Mouse (Mus musculus): ENCODE measurements around the gene Relb. TPM values are rescaled to one million over a fixed set of nuclear protein-coding genes. Genes with fewer than 3 reads are reported as not detected.
A peak's percentile ranks its signal among the peaks of the same experiment; 100 is the strongest.

Relb gene
- polyA plus RNA-seq, 1 experiment from 2014 or later, result 3.3 TPM

DNA sequence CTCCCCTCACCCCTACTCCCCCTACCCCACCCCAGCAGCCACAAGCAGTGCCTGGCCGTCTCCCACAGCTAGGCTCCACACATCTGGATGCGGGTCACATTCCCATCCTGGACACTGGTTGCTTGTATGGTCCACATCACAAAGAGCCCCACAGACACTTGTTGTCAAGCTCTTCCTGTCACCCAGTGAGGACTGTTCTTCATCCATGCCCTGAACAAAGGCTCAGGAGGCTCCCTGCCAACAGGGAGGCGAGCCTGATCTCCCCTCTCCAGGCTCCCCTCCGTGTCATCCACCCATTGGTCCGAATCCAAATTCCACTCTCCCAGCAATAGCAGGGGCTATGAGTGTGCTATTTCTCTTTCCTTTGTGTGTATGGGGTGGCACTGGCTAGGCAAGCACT, 28.7 kb downstream of the Relb start:
- Histone ChIP-seq H3K4me3 (no peak overlapping the region), H3K27me3 (ENCODE audit: insufficient read depth, poor library complexity, severe bottlenecking) (no peaks in the 10 kb centered on the region), H3K4me1 (peaks cover 26% of the 10 kb centered on the region), H3K9me3 (no peaks in the 10 kb centered on the region), H3K36me3 (peaks cover 73% of the 10 kb centered on the region), H3K27ac (no peak overlapping the region)
- WGBS, result 77% methylated on average over 5 of the region's 5 CpGs
- no peak for DNase-seq (ENCODE audit: low spot score)

DNA sequence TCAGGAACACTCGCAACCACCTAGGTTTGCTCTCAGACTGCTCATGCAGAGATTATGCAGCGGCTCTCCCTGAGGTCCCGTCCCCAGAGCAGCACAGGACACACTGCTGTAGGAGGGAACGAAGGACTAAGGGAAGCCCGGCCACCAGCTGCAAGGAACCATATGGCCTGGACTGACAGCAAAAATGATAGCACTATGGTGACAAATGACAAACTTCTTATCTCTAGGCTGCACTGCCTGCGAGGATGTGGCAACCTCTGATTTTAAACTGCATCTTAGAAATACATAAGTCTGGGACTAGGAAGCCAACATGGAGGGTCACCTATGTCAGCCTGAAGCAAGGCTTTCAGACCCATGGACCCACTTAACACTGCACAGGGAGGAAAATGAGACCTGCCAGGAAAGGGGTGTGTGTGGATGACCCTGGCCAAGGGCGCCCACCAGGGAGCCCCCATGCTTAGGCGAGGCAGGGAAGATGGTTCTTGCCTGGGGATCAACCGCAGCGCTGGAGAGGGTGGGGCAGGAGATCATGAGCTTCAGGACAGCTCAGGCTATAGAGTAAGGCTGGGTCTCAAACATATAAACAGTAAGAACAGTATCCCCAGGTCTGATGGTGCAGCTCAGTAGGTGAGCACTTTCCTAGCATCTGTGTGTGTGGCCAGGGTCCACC, 36.0 kb downstream of the Relb start:
- no peaks in the 10 kb centered on the region for H3K27me3 ChIP-seq (ENCODE audit: insufficient read depth, poor library complexity, severe bottlenecking)
- H3K9me3 ChIP-seq, result no peaks in the 10 kb centered on the region
- DNase-seq (ENCODE audit: low spot score), result no peak
- peaks cover 97% of the 10 kb centered on the region for H3K36me3 ChIP-seq
- H3K27ac ChIP-seq, result no peak overlapping the region
- peaks cover 8% of the 10 kb centered on the region; the same call in 1 of the 2 replicates for H3K4me1 ChIP-seq
- WGBS, result 80% methylated on average over 10 of the region's 10 CpGs
- H3K4me3 ChIP-seq, result no peak overlapping the region

DNA sequence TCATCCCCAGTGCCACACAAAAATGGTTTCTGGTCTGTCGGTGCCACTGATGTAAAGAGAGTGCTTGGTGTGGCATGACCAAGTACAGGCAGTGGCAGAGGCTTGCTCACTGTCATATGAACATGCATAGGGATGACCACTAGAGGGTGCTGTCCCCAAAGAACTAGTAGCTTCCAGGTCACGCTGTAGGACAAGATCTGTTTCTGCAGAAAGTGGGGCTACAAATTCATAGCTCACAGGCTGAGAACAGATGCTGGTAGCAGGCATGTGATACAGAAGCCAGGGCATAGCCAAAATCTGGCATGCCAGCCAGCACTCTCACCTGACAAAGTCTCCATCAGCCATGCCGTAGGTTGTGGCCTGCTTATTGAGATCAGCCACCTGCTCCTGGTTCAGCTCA, 39.3 kb downstream of the Relb start:
- Histone ChIP-seq H3K9me3 (no peaks in the 10 kb centered on the region), H3K4me3 (no peak overlapping the region)
- WGBS, result 60% methylated on average over 3 of the region's 3 CpGs

DNA sequence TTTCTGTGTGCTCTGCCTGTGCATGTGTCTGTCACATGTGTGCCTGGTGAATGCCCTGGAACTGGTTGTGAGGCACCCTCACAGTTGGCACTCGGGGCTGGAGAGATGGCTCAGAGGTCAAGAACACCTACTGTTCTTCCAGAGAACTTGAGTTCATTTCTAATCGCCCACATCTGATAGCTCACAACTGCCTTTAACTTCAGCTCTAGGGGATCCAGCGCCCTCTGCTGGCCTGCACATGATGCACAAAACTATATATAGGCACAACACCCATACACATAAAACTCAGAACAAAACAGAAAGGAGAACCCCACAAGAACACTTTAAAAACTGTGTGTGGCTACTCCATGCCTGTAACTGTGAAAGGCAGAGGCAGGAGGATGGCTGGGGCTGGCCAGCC, 40.0 kb downstream of the Relb start:
- no peaks in the 10 kb centered on the region for H3K9me3 ChIP-seq
- no peak overlapping the region for H3K27ac ChIP-seq
- no peaks in the 10 kb centered on the region for H3K27me3 ChIP-seq (ENCODE audit: insufficient read depth, poor library complexity, severe bottlenecking)
- H3K4me1 ChIP-seq, result peaks cover 25% of the 10 kb centered on the region
- H3K36me3 ChIP-seq, result peaks cover 100% of the 10 kb centered on the region
- no peak overlapping the region for H3K4me3 ChIP-seq
- WGBS, result 54% methylated on average over 3 of the region's 3 CpGs
- DNase-seq (ENCODE audit: low spot score), result no peak

More for the DNA sequence above, 39.3 kb downstream of the Relb start:
- peak; percentile 83 for DNase-seq (ENCODE audit: low spot score)
- Histone ChIP-seq H3K36me3 (peaks cover 100% of the 10 kb centered on the region), H3K27ac (no peak overlapping the region), H3K27me3 (ENCODE audit: insufficient read depth, poor library complexity, severe bottlenecking) (no peaks in the 10 kb centered on the region), H3K4me1 (peaks cover 23% of the 10 kb centered on the region)

DNA sequence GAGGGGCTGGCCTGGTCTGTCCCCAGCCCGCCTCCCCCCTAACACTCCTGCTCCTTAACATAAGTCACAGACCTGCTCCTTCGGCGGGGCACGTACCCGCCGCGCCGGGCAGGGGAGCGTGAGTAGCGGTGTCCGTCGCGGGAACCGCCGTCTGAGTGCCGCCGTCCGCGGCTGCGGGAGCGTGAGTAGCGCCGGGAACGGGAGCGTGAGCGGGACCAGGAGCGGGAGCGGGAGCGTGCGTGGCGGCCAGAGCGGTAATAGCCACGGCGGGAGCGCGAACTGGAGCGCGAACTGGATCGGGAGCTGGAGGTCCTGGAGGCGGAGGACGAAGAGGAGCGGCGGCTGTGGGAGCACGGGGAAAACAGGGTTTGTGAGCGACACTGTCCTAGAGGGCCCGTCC, 43.0 kb downstream of the Relb start:
- 70% methylated on average over 46 of the region's 46 CpGs for WGBS
- H3K27ac ChIP-seq, result peak overlapping the region; percentile 42
- no peaks in the 10 kb centered on the region for H3K27me3 ChIP-seq (ENCODE audit: insufficient read depth, poor library complexity, severe bottlenecking)
- H3K9me3 ChIP-seq, result no peaks in the 10 kb centered on the region
- peaks cover 99% of the 10 kb centered on the region for H3K36me3 ChIP-seq
- peak overlapping the region; percentile 36 for H3K4me3 ChIP-seq
- no peak for DNase-seq (ENCODE audit: low spot score)
- peaks cover 25% of the 10 kb centered on the region for H3K4me1 ChIP-seq

DNA sequence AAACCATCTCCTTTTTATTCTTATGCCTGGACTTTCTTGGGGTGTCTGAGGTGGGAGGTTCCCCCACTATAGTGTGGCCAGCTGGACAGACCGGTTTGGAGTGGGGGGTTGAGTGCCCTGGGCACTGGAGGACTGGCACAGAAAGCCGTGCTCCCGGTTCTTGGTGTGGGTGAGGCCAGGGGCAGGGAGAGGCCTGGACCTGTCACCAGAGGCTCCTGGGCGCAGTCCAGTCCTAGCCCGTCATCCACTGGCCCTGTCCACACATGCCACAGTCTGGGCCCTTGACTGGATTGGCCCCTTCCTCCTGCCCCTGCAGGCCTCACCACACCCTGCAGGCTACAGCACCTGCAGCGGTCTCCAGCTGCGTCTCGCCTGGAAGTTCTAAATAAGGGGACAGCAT, 48.6 kb downstream of the Relb start:
- no peak overlapping the region for H3K27ac ChIP-seq
- peaks cover 26% of the 10 kb centered on the region for H3K4me1 ChIP-seq
- H3K36me3 ChIP-seq, result peaks cover 62% of the 10 kb centered on the region
- no peak overlapping the region for H3K4me3 ChIP-seq
- H3K27me3 ChIP-seq (ENCODE audit: insufficient read depth, poor library complexity, severe bottlenecking), result peaks cover 47% of the 10 kb centered on the region
- WGBS, result 82% methylated on average over 8 of the region's 8 CpGs
- DNase-seq (ENCODE audit: low spot score), result no peak
- no peaks in the 10 kb centered on the region for H3K9me3 ChIP-seq

DNA sequence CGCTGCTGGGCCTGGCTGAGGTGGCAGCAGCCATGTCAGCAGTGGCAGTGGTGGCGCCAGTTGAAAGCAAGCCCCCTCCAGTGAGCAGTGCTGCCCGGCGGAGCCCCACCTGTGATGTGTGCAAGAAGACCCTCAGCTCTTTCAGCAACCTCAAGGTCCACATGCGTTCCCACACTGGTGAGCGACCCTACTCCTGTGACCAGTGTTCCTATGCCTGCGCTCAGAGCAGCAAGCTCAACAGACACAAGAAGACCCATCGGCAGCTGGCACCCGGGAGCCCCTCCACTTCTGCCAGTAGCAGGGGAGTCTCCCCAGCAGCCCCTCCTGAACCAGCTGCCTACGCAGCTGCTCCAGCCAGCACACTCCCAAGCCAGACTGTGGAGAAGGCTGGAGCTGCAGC, 49.5 kb downstream of the Relb start:
- Histone ChIP-seq H3K27me3 (ENCODE audit: insufficient read depth, poor library complexity, severe bottlenecking) (peaks cover 56% of the 10 kb centered on the region), H3K4me3 (no peak overlapping the region), H3K9me3 (no peaks in the 10 kb centered on the region), H3K27ac (no peak overlapping the region), H3K4me1 (peaks cover 17% of the 10 kb centered on the region), H3K36me3 (peaks cover 53% of the 10 kb centered on the region)
- 79% methylated on average over 10 of the region's 10 CpGs for WGBS
- DNase-seq (ENCODE audit: low spot score), result no peak

DNA sequence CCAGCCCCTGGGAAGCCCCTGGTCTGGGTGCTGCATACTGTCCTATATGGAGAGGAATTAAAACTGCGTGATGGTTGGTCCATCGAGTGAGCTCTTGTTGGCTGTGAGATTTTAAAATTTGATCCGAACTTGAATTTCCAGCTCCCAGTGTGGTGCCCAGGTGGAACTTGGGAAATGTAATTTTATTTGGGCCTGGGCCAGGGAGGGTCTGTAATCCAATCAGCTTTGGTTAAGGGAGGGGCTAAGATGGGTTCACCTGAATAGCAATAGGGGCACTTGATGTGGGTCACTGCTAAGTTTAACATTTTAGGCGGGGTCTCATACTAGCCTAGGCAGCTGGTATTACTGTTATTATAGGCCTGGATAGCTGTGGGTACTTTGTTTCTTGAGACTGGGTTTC, 50.8 kb downstream of the Relb start:
- H3K4me3 ChIP-seq, result no peak overlapping the region
- peaks cover 61% of the 10 kb centered on the region for H3K27me3 ChIP-seq (ENCODE audit: insufficient read depth, poor library complexity, severe bottlenecking)
- no peak overlapping the region for H3K27ac ChIP-seq
- no peaks in the 10 kb centered on the region for H3K9me3 ChIP-seq
- WGBS, result 50% methylated on average over 4 of the region's 4 CpGs
- H3K4me1 ChIP-seq, result peaks cover 21% of the 10 kb centered on the region
- DNase-seq (ENCODE audit: low spot score), result no peak
- H3K36me3 ChIP-seq, result peaks cover 40% of the 10 kb centered on the region

DNA sequence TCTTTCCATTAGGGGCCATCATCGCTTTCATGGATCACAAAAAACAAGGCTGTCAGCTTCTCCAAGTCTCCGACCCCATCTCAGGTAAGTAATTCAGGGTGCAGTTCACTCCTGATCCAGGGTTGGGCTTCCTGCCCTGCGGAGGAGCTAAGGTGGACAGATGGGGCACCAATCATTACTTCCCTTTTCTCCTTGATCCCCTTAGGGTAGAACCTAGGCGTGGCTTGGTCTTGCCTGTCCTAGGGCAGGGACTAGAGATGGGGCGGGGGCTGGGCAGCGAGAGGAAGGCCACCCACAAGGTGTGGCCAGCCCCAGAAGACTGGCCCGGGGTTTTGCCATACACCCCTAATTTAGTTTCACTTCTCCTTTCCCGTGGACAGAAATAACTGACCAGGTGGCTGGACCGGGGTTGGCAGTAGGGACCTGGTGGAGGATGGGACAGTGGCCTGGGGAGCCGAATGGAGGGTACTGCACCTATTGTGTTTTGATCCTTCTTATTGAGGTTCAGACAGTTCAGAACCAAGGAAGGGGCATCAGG, 51.3 kb downstream of the Relb start:
- no peak for DNase-seq (ENCODE audit: low spot score)
- Histone ChIP-seq H3K27ac (no peak overlapping the region), H3K36me3 (peaks cover 36% of the 10 kb centered on the region), H3K4me3 (peak overlapping the region; percentile 60), H3K27me3 (ENCODE audit: insufficient read depth, poor library complexity, severe bottlenecking) (peaks cover 61% of the 10 kb centered on the region), H3K4me1 (peaks cover 22% of the 10 kb centered on the region), H3K9me3 (no peaks in the 10 kb centered on the region)
- WGBS, result 16% methylated on average over 10 of the region's 10 CpGs

DNA sequence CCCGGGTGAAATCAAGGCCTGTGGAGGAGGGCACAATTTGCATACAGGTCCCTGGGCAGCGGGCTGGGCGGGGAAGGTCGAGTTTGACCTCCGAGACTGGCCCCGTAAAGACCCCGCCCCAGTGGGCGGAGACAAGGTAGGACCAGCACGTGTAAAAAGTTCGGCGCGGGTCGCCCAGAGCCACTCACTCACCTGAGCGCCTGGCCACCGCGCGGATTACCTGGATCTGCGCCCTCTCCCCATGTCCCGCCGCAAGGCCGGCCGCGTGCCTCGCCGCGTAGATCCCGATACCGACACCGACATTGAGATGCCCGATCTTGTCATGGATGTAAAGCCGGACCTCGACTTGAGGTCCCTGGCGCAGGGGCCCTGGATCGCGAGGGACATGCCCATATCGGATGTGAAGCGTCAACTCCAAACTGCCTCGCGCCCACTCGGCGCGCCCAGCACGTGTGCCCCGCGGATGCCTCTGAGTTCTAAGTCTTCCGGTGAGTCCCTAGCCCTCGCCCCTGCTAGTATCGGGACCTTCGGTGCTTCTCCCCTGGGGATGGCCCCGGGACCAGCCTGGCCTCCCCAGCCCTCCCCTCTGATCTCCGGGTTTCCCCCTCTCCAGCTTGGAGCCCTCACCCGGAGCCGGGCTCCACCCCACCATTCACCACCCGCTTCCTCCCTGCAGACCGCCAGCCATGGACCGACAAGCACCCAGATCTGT, 51.9 kb downstream of the Relb start, which contains the start of the genes Zfp296 and Gemin7:
TSS of gene Zfp296 (plus strand) at position 147 of the 712 bp plus-strand sequence.
TSS of gene Gemin7 (minus strand) at position 455 of the 712 bp plus-strand sequence.
- peaks cover 29% of the 10 kb centered on the region for H3K36me3 ChIP-seq
- WGBS, result under 1% methylated on average over 56 of the region's 56 CpGs
- H3K27me3 ChIP-seq (ENCODE audit: insufficient read depth, poor library complexity, severe bottlenecking), result peaks cover 61% of the 10 kb centered on the region
- H3K27ac ChIP-seq, result peak within 1 kb of the TSS; percentile 73
- peaks cover 28% of the 10 kb centered on the region for H3K4me1 ChIP-seq
- H3K9me3 ChIP-seq, result no peaks in the 10 kb centered on the region
- DNase-seq (ENCODE audit: low spot score), result no peak
- peak within 1 kb of the TSS; percentile 60 for H3K4me3 ChIP-seq

DNA sequence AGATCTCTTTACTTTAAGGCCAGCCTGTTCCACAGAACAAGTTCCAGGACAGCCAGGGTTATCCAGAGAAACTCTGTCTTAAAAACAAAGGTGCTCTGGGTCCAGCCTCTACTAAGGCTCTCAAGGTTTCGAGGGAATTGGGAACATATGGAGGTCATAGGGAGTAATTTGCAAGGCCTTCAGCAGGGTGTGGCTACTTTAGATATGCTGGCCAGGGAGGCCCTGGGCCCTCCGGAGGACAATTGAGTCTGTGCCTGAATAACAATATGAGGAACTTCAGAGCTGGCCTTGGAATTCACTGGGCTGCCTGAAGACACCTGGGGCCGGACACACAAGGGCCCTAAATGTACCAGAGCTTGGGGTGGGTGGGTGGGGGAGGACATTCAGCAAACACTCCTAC, 53.7 kb downstream of the Relb start:
- Histone ChIP-seq H3K4me1 (peaks cover 38% of the 10 kb centered on the region), H3K27me3 (ENCODE audit: insufficient read depth, poor library complexity, severe bottlenecking) (peaks cover 61% of the 10 kb centered on the region), H3K4me3 (no peak overlapping the region), H3K27ac (no peak overlapping the region), H3K36me3 (peaks cover 19% of the 10 kb centered on the region), H3K9me3 (no peaks in the 10 kb centered on the region)
- no peak for DNase-seq (ENCODE audit: low spot score)
- 58% methylated on average over 3 of the region's 3 CpGs for WGBS

DNA sequence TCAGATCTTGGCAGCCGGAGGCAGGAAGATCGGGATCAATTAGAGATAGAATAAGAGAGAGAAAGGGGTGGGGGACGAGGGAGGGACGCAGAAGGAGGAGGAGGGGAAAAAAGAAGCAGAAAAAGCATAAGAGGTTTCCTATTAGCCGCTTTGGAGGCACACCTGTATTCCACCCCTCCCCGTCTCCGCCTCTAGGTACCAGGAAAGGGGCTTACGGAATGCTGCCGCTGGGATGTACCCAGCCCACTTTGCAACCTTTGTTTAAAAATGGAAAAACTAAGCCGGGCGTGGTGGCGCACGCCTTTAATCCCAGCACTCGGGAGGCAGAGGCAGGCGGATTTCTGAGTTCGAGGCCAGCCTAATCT, 55.5 kb downstream of the Relb start:
- 11% methylated on average over 16 of the region's 16 CpGs for WGBS
- no peak for DNase-seq (ENCODE audit: low spot score)
- Histone ChIP-seq H3K4me3 (peak overlapping the region; percentile 75), H3K4me1 (peaks cover 35% of the 10 kb centered on the region), H3K9me3 (no peaks in the 10 kb centered on the region), H3K27ac (peak overlapping the region; percentile 90), H3K36me3 (peaks cover 25% of the 10 kb centered on the region), H3K27me3 (ENCODE audit: insufficient read depth, poor library complexity, severe bottlenecking) (peaks cover 46% of the 10 kb centered on the region)
